Mouse (Mus musculus) erythroid progenitor cell, adult 5-6 weeks (primary cell): ENCODE measurements around the gene Smc4. TPM values are rescaled to one million over a fixed set of nuclear protein-coding genes. Genes with fewer than 3 reads are reported as not detected.

ENCODE experiments used
- ATAC-seq: replicated peaks from 2 replicates; pipeline ENCODE4 v1.8.0; 2016; ENCODE audit warnings: moderate number of reproducible peaks, mild to moderate bottlenecking, moderate TSS enrichment, inconsistent platforms; ENCODE audit not compliant: poor library complexity, low FRiP score, severe bottlenecking
- total RNA-seq, 2 experiments: library from RNA; stranded (forward) in 1 of 2; stranded (reverse) in 1 of 2; fragments of 150-400 nt in 1 of 2; fragments of 186-747, 209-891 nt in 1 of 2; gene quantifications; 2 replicates each; pipeline versions ENCODE4 v1.2.3 to v1.2.4; 2015 to 2017; ENCODE audit warnings: low replicate concordance in 2 of 2

Gene Smc4
- total RNA-seq (2015; ENCODE audit: low replicate concordance), result 764 and 1,013 TPM in 2 replicates
- 1,945 and 2,175 TPM in 2 replicates for total RNA-seq (2017; ENCODE audit: low replicate concordance)

DNA sequence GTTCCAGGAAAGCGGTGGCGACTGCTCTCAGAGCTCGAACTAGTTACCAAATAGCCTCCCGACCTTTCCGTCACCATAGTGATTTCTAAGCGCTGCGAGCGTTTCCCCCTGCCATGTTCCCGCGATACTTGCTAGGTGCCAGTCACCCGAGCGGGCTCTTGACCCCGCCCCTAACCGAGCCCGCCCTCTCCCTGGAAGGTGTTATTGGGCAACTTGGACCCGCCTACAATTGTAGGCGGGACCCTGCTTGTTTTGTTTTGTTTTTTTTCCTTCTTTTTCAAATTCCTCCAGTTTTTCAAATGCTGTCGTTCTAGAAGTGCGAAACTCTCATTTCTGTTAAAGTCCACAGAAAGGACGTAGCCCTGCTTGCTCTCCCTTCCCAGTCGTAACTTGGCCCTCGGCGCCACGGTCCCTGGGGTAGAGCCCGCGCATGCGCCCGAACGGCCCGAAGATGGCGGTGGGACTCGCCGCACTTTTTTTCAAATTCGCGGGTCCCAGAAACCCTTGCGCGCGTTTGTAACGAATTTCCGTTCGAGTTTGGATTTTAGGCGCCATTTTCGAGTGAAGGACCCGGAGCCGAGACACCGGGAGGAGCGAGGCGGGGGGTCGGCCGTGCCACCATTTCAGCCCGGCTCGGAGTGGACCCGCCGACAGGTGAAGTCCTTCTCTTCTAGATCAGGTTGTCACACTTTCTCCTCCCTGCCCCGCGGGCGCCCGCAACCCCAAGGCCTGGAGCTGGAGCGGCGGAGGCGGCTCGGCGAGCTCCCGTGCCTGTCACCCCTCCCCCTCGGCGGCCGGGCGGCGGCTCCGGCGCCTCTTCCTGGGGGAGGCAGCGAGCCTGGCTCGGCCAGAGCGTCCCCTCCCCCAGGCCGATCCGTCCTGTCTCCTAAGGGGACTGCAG lies at the start of gene Smc4, which contains the start of gene Ift80:
Gene Smc4, plus strand, starts transcription at position 302 of the 901 bp plus-strand sequence.
Gene Ift80, minus strand, starts transcription at position 134 of the 901 bp plus-strand sequence.
- peak; percentile 86 for ATAC-seq

DNA sequence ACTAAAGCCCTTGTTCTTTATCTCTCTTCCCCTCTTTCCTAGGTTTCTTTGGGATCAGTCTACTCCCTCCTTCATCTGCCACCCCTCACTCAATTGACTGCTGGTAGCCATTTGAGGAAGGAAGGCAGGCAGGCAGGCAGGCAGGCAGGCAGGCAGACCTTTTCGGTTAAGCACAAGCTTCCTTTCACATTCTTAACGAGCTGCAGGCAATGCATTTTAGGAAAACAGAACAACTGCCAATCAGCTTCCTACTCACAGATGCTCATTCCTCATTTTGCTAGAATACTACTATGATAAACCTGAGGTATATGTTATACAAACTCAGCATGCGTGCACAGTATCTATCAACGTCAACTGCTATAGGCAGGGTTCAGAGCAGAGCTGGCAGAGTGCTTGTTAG lies 48.1 kb upstream of the Smc4 start:
- ATAC-seq, result no peak

DNA sequence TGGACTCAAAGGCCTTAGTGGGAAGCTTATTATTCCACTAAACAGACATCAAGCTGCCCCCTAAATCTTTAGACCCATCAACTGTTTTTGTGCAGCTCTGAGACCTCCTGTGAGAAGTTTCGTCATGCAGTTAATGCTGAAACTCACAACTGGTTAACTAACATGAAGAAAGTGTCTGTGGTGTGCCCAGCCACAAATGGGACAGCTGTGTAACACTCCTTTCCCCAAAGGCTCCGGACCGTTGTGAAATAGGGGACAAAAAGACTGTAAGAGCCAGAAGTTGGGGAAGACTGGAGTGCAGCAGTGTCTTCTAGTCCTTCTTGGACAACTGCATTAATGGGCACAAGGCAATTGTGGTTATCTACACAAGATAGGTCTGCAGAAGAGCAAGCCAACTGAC lies 47.1 kb upstream of the Smc4 start:
- ATAC-seq, result no peak

DNA sequence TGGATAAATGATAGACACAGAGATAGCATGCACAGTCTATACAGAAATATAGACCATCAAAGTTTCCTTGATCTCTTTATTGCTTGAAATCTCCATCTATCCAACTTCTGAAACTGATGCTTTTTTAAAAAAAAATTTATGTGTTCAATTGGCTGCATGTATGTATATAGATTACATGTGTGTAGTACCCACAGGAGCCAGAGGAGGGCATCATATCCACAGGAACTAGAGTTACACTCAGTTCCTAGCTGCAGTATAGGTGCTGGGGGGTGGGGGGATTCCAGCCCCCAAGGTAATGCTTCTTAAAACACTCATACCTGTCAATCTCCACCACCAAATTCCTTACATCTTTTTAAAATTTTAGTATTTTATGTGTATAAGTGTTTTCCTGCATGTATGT lies 39.9 kb upstream of the Smc4 start:
- ATAC-seq, result peak; percentile 74

DNA sequence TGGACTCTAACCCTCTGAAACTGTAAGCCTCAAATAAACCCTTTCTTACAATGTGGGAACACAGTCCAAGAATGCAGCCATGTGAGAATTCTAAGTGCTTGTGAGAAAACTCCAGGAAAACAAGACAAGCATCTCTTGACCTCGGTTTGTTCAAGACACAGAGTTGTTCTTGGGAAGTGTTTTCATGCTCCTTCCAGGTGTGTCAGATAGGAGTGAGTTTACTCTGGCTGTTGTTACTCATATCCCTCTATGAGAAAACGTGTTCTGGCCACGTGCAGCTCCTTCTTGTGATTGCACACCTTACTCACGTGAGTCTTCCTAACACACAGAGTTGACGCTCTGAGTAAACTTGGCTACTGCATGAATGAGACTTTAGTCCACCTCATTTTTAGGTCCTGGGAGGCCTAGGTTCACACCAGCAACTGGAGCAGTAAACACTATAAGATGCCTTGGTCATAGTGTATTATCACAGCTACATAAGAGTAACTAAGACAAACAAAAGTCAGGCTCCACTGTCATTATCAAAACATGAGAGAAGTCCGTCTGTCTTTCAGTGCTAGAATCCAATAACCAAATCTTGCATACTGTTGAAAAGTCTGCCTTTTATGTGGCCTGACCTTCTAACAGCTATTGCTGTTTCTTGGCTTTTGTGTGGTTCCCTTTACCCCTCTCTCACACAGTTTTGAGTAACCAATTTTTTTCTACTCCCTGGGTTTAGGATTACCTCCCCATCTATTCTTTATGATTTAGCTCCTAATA lies 37.8 kb upstream of the Smc4 start:
- ATAC-seq, result no peak

DNA sequence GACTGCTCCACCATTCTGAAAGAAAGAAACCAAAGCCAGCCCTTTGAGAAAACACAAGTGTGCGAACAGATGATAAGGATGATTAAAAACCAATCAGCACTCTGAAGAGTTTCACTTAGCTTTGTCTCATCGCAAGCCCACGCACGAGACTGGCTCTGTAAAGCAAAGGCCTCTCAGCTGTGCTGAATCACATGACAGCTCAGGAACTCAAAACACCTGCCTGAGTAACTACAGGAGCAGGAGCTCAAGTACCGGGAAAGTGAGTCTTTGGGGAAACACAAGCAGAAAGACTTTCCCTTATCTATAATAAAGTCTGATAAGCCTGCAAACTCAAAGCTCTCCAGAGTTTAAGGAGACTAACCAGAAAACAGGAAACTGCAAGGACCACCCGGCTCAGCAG lies 37.1 kb upstream of the Smc4 start:
- ATAC-seq, result no peak

DNA sequence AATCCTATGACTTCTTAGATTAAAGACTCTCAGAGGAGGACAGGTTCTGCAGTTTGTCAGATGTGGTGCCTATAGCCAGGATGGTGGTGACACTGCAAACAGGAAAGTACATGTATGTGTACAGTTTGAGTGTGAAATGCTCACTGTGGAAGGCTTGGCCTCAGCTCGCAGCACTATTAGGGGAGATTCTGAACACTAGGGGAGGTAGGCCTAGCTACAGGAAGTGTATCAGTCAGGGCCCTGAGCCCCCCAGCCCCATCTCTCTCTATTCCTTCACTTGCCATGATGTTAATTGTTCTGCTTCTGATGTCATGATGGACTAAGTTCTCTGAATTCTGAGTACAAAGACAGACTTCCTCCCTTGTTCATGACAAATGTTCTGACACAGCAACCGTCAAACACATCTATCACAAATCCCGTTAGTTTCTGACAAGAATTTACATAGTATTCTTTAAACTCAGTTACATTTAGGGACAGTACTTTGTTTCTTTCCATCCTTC lies 35.4 kb upstream of the Smc4 start:
- no peak for ATAC-seq

DNA sequence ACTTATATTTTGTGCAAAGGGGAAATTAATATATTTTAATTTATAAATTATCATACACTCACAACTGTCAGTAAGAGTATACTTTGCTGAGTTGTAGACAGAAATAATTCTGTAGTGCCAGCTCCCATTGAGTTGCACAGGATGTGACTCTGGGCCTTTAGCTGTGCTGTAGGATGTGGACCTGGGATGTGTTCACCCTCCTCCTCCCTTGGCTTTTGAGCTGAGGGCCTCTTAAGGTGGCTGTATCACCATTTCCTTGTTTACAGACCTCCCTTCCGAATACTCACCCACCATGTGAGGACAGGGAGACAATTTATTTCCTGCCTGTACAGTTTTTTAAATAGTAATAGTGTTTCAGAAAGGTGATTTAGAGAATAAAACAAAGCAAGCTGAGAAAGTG lies 31.0 kb upstream of the Smc4 start:
- ATAC-seq, result no peak

DNA sequence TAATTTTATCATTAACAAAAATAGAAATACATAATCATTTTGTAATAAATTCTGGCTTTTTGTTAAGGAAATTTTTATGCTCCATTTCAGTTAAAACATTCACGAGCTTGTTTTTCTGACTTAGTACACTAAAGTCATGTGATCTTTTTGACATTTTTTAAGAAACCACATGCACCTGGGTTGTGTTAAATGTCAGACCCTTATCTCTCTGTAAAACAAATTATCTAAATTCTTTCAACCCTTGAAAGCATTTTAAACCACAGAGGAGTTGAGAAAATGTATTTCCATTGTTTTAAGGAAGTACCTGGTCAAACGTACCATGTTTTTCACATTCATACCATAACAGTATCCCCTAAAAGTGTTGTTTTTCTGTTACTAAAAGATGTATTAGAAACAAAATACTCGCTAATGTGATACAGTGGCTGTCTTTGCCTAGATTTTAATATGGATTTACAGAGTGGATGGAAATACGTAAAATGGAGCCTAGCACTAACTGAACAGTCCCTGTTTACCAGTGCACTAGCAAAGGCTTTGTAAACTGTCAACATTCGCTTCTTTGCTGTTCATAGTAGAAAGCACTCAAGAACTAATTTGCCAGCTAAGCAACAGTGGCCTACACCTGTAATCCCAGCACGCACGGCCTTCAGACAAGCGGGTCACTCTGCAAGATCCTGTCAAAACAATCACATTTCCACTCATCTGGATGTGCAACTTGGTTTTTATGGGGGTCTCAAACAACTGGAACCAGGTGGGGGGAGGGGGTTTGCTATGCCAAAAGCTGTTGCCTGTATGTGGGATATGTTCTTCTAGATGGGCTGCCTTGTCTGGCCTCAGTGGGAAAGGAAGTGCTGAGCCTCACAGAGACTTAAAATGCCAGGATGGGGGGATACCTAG lies 29.7 kb upstream of the Smc4 start:
- ATAC-seq, result no peak

DNA sequence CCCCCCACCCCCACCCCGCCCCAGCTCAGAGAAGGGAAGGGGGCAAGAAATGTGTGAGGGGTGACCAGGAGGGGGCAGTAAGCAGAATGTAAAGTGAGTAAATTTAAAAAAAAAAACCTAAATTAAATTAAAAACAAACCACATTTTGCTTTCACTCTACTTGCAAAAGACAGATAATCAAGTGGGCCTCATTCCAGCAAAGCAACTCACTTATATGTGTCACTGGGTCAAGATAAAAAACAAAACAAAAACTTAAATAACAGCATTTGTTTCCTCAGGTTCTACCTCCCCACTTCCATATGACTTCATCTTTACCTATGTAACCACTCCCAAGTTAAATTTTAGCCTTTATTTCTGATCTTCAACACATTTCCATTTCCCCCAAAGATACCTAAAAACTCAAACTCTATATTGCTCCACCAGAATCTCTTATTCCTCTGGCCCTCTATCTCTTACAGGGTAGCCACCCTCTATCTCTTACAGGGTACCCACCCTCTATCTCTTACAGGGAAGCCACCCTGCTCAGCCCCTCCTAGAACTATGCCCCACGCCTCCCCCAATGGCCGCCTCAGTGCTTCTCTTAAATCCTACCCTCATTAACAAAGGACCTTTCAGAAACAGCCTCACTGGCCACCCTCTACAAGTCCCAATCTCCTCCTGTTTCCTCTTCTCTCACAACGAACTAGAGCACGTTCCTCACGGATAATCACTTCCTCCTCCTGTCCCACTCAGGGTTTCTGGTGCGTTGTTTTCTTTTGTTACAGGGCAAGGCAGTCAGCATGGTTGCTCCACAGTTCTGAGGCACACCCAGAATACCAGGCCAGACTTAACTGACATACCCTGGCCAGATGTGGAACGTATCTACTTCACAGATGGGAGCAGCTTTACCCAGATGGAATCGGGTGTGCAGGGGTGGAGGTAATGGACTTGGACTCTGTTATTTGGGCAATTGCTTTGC lies 28.7 kb upstream of the Smc4 start:
- peak; percentile 49 for ATAC-seq

DNA sequence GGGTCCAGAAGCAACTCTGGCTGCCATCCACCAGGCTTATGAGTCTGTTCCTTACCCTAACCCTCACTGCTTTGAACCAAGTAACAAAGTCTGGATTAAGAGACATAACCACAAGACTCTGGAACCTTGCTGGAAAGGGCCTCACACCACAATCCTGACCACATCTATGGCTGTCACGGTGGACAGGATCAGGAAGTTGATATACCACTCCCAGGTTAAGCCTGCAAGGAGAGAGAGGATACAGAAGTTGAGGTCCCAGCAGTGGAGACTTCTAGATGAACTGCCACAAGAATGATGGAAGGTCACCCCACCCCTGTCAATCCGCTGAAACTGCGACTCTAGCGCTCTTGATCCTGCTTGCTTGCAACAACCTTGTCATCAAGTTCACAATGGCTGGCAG lies 26.8 kb upstream of the Smc4 start:
- no peak for ATAC-seq

DNA sequence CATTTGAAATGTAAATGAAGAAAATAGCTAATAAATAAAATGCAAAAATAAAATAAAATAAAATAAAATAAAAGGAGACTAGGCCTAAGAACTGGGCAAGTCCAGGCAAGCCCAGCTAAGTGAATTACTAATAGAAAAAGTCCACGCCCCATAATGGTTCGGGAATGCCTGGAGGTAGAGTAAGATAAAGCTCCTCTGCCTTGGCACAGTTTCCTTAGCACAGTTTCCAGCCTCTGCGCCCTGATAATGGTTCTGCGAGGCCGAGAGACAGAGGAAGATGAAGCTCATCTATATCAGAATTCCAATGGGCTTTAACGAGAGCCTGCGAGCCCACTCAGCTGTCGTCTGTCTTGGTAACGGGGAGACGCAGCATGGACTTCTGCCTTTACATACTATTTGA lies 25.4 kb upstream of the Smc4 start:
- peak; percentile 96 for ATAC-seq

DNA sequence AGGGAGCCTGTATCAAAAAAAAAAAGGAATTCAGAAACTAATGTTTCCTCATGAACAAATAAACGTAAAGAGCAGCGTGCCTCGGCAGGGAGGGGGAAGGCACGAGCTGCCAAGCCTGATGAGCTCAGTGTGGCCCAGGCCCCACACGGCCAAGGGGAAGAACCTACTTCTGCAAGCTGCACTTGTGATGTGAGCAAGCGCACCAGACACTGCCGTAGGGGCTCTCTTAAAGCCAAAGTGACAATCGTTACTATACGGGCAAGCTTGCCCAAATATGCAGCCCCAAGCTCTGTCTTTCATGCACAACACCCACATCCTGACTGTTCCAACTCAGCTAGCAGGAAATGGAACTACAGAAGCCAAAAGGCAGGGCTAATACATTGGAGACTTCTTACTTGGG lies 23.6 kb upstream of the Smc4 start:
- ATAC-seq, result no peak

DNA sequence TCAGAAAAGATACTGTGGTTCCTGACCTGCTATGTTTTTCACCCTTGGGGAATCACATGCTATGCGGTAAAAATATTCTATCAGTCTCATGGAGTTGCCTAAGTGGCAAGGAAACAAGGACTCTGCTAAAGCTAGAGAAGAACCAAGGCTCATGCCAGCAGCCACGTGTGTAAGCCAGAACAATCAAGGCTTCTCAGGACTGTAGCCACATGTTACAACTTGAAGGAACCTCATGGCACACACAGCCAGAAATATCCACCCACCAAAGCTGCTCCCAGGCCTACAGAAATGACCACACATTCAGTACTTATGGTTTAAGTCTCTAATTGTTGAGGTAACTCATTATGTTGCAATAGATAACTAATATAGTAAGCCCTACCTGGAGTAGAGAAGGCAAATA lies 18.0 kb upstream of the Smc4 start:
- no peak for ATAC-seq

DNA sequence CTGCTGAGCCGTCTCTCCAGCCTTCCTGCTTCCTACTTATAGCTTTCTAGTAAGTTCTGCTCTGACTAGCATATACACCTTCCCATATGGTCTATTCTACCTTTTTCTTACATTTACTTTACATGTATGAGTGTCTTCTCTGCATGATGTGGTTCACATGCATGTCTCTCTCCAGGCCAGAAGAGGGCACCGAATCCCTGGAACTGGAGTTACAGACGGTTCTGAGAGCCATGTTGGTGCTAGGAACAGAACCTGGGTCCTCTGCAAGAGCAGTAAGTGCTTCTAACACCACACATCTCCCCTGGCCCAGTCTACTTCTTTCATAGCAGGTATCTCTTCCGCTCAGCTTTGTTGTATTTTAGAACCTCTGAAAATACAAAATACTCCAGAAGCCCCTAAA lies 1.8 kb upstream of the Smc4 start:
- no peak for ATAC-seq

DNA sequence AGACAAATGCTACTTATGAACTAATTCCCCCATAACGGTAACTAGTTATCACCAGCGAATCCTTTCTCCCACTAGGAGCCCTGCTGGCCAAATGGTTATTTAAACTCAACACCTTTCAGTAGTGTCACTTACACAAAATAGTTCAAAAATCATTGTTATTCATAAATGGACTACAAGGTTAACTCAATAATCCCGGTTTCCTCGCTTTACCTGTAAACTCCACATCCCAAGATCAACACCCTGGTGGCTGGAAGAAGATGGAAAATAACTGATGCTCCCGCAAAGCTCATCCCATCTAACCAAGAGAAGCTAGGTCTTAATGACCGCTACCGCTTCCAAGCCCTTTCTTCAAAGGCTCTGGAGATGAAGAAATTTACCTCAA lies 492 bp upstream of the Smc4 start:
- ATAC-seq, result peak; percentile 25

DNA sequence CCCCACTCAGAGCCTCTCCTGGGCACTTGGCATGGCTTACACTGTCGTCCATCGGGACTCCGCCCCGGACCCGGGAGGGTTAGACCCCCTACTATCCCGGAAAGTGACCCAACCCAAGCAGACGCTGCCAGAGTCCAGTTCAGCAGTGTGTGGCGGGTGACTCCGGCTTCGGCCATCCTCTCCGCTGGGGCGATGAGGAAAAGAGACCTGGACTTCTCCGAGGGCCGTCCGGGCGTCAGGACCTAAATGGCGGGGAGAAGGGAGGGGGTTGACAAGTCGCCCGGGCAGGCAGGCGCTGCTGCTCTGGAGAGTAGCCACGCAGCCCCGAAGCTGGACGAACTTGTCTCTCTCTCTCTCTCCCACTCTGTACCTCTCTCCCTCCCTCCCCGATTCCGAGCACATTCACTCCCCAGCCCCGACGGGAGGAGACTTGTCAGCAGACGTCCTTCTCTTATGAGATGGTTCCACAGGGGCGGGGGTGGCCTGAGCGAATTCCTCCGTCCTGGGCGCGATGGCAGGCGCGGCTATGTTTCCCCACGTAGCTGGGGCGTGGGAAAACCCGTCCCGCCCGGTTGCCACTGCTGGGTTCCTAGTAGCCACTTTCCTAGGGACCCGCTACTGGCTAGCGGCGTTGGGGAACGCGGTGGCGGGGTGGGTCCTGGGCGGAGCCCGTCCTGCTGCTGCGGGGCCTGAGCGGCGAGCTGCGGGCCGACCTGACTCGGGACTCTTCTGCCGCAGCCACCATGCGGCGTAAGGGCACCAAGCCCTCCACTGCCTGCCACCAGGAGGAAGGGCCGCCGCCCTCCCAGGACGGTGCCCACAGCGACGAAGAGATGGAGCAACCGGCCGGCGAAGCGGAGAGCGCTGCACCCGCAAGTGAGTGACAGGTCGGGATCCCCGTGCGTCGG lies 1.1 kb downstream of the Smc4 start:
- ATAC-seq, result peak; percentile 60
